17 mouse cellular contexts compared by ENCODE assay signal in genomic region chr5:34294696-34295095, GRCm38 (mm10). TPM values are rescaled to one million over a fixed set of nuclear protein-coding genes. Genes with fewer than 3 reads are reported as not detected.
DNase-seq lines count a peak whose midpoint lies in the region; ATAC-seq lines count a peak whose summit lies in the region.
"Had no signal": no experiment of that assay in that cellular context is flagged by ENCODE, and none has a peak within 500 bp of the region (broad histone marks: within the 10 kb centered on the region; RNA-seq: fewer than 3 reads in every experiment).

No protein-coding gene starts in this region.

- H3K27me3 ChIP-seq in heart, embryonic 12.5 days (replicated peaks), result peaks cover 34% of the 10 kb centered on the region
- H3K27me3 ChIP-seq in heart, embryonic 14.5 days (ENCODE audit: control insufficient read depth, insufficient read depth, low read length), result peaks cover 16% of the 10 kb centered on the region

- H3K27ac ChIP-seq in heart, embryonic 12.5 days (ENCODE audit: poor library complexity, severe bottlenecking), result no peak overlapping the region
- no peak overlapping the region for H3K27ac ChIP-seq in heart, embryonic 14.5 days (replicated peaks in 1 of 2; ENCODE audit: control insufficient read depth in 1 of 2, insufficient read depth in 1 of 2, low read depth in 2 of 2, low read length in 2 of 2)
- H3K27ac ChIP-seq: hindbrain, embryonic 13.5 days; kidney, postnatal 0 days; liver, embryonic 14.5 days had no signal

- no peak overlapping the region for H3K4me2 ChIP-seq in heart, embryonic 12.5 days
- no peak overlapping the region for H3K4me2 ChIP-seq in heart, embryonic 14.5 days (ENCODE audit: low read length)
- H3K4me2 ChIP-seq: hindbrain, embryonic 13.5 days had no signal

- DNase-seq in heart, postnatal 14 days, result no peak
- DNase-seq in lung, postnatal 10 days, result peak; percentile 7
- no peak for DNase-seq in lung, postnatal 4 days
- DNase-seq in lung, postnatal 36 days, result peak; percentile 29
- no peak for DNase-seq in thymus, postnatal 14 days
- no peak for DNase-seq in retina, postnatal 1 day
- DNase-seq: cerebellum, adult 9-10 months; embryo, embryonic 11 days; gastrocnemius, postnatal 10 days had no signal

- H3K36me3 ChIP-seq in heart, embryonic 12.5 days, result no peaks in the 10 kb centered on the region
- no peaks in the 10 kb centered on the region for H3K36me3 ChIP-seq in heart, embryonic 14.5 days (ENCODE audit: control insufficient read depth, insufficient read depth, low read length)
- H3K36me3 ChIP-seq: hindbrain, embryonic 13.5 days had no signal

- peak; percentile 45; the same call in 1 of the 2 replicates for ATAC-seq in heart, embryonic 12.5 days (ENCODE audit: insufficient number of reproducible peaks, low FRiP score)
- ATAC-seq in heart, embryonic 14.5 days (ENCODE audit: insufficient number of reproducible peaks, insufficient read depth, low FRiP score, low read depth), result peak; percentile 18; the same call in 1 of the 2 replicates
- ATAC-seq: forebrain, embryonic 16.5 days had no signal

- intact Hi-C loops in heart, postnatal 14 days (cut with DNase I), result no loop called here

- 15% methylated on average over 2 of the region's 2 CpGs for WGBS in heart, embryonic 12.5 days
- 13% methylated on average over 2 of the region's 2 CpGs for WGBS in heart, embryonic 14.5 days

- H3K4me1 ChIP-seq in heart, embryonic 12.5 days (replicated peaks), result peaks cover 20% of the 10 kb centered on the region
- peaks cover 12 to 14% of the 10 kb centered on the region in 2 experiments; a peak in 3 of 4 replicates for H3K4me1 ChIP-seq in heart, embryonic 14.5 days (ENCODE audit: control insufficient read depth in 2 of 2, insufficient read depth in 2 of 2, low read length in 2 of 2)
- H3K4me1 ChIP-seq: hindbrain, embryonic 13.5 days had no signal

- no peaks in the 10 kb centered on the region for H3K9me3 ChIP-seq in heart, embryonic 12.5 days (replicated peaks)
- no peaks in the 10 kb centered on the region for H3K9me3 ChIP-seq in heart, embryonic 14.5 days (ENCODE audit: control insufficient read depth, low read length)
- H3K9me3 ChIP-seq: hindbrain, embryonic 13.5 days had no signal

- no peak overlapping the region for H3K4me3 ChIP-seq in heart, embryonic 12.5 days
- no peak overlapping the region for H3K4me3 ChIP-seq in heart, embryonic 14.5 days (ENCODE audit: control insufficient read depth in 1 of 2, insufficient read depth in 1 of 2, low read depth in 1 of 2, low read length in 2 of 2)
- H3K4me3 ChIP-seq: erythroblast, embryonic 14.5 days; hindbrain, embryonic 13.5 days had no signal

- no peak overlapping the region for H3K9ac ChIP-seq in heart, embryonic 12.5 days
- no peak overlapping the region for H3K9ac ChIP-seq in heart, embryonic 14.5 days (ENCODE audit: low read length)
- H3K9ac ChIP-seq: hindbrain, embryonic 13.5 days; liver, embryonic 14.5 days had no signal

RNA-seq across cellular contexts. Expression of gene Cfap99, which starts 6.3 kb away (rescaled TPM):
- polyA plus RNA-seq in heart, embryonic 12.5 days (2016; fragmentation: Nextera tagmentation; extraction: Ambion mirVana), result 0.08 TPM in 1 of 2 replicates, not detected in the other
- total RNA-seq in heart, postnatal 14 days (2021), result not detected
- polyA plus RNA-seq in heart, embryonic 14.5 days (2014; fragmentation: Nextera tagmentation; extraction: Ambion mirVana), result 0.09 TPM in 1 of 2 replicates, not detected in the other
- total RNA-seq: MEL had no signal
- polyA plus RNA-seq: erythroblast, embryonic 14.5 days; forebrain, embryonic 16.5 days; kidney, postnatal 0 days; liver, embryonic 14.5 days had no signal

RNA-seq across cellular contexts. Expression of gene Zfyve28, which starts 6.4 kb away (rescaled TPM):
- 0.28 and 0.37 TPM in 2 replicates for polyA plus RNA-seq in heart, embryonic 12.5 days (2016; fragmentation: Nextera tagmentation; extraction: Ambion mirVana)
- 1 to 10 TPM in 1 of 2 experiments, under 1 TPM in 1; 0.41 to 1.0 TPM for total RNA-seq in heart, postnatal 14 days (2021)
- polyA plus RNA-seq in heart, embryonic 14.5 days (2014; fragmentation: Nextera tagmentation; extraction: Ambion mirVana), result 0.32 and 0.42 TPM in 2 replicates
- polyA plus RNA-seq: erythroblast, embryonic 14.5 days had no signal

RNA-seq across cellular contexts. Expression of gene Rnf4, which starts 41.4 kb away (rescaled TPM):
- polyA plus RNA-seq in heart, embryonic 12.5 days (2016; fragmentation: Nextera tagmentation; extraction: Ambion mirVana), result 125 and 130 TPM in 2 replicates
- total RNA-seq in heart, postnatal 14 days (2021), result 10 to 100 TPM; 38.0 to 38.2 TPM
- 116 and 120 TPM in 2 replicates for polyA plus RNA-seq in heart, embryonic 14.5 days (2014; fragmentation: Nextera tagmentation; extraction: Ambion mirVana)

Comparison
In these comparisons a context has a peak if more than half of its experiments do, and no peak if none do; other contexts are left out.
1. DNase-seq: peak in lung, postnatal 10 days (single experiment) and lung, postnatal 36 days (single experiment); none in heart, postnatal 14 days (0 of 2), lung, postnatal 4 days (0 of 2), thymus, postnatal 14 days (single experiment) and retina, postnatal 1 day (single experiment).